Mouse (Mus musculus) erythroblast, embryonic 14.5 days (primary cell): ENCODE measurements around the gene Krt71.

Source experiments
- GATA1 ChIP-seq: IDR thresholded peaks from 2 replicates; pipeline ENCODE4 v1.6.1; 2012; ENCODE audit warnings: low read length, inconsistent platforms, mixed read lengths
- TAL1 ChIP-seq: IDR thresholded peaks from 3 replicates; pipeline ENCODE4 v1.6.1; 2012; ENCODE audit warnings: low read length, inconsistent platforms, mixed read lengths

GRCm38 (mm10) chr15:101688161-101688560 is 54.7 kb downstream of the Krt71 start:
- TF ChIP-seq GATA1 (no peak), TAL1 (no peak)
